Mouse (Mus musculus) CH12.LX (cell line): Measurements from ENCODE around the gene Dscaml1. TPM values are rescaled to one million over a fixed set of nuclear protein-coding genes. Genes with fewer than 3 reads are reported as not detected.

Experiments used
- DNase-seq: peaks from one replicate; pipeline ENCODE4 v3.0.0-alpha.2; 2013; ENCODE audit errors: extremely low read depth
- H3K27ac ChIP-seq: 2 replicates; pipeline ENCODE4 v1.5.1; 2012; ENCODE audit warnings: low read depth, mild to moderate bottlenecking, control low read depth, moderate library complexity; ENCODE audit not compliant: insufficient read depth
- H3K27me3 ChIP-seq: replicated peaks from 2 replicates; pipeline ENCODE3; 2012; ENCODE audit warnings: inconsistent platforms
- H3K36me3 ChIP-seq, 2 experiments: replicated peaks in 1 of 2; 2 replicates each; pipeline versions ENCODE3 to v1.6.1; 2012; ENCODE audit warnings: inconsistent platforms in 1 of 2, low read length in 1 of 2, mild to moderate bottlenecking in 1 of 2, mixed read lengths in 1 of 2, moderate library complexity in 1 of 2; ENCODE audit not compliant: control insufficient read depth in 1 of 2, insufficient read depth in 1 of 2
- H3K4me1 ChIP-seq, 2 experiments: 2 replicates each; pipeline ENCODE4 v1.6.1; 2012; ENCODE audit warnings: inconsistent platforms in 1 of 2, moderate library complexity in 1 of 2; ENCODE audit not compliant: insufficient read depth in 2 of 2, control insufficient read depth in 1 of 2
- H3K4me2 ChIP-seq: 2 replicates; pipeline ENCODE4 v1.6.1; 2012; ENCODE audit warnings: low read depth, mild to moderate bottlenecking, control low read depth; ENCODE audit not compliant: poor library complexity, insufficient read depth, severe bottlenecking
- H3K4me3 ChIP-seq, 3 experiments: fragments of 150-350 bp in 1 of 3; sonication (generic) in 1 of 3; replicated peaks in 1 of 3; 2 replicates each; pipeline versions ENCODE3 to v1.5.1; 2011 to 2012; ENCODE audit warnings: low read depth in 2 of 3, low read length in 2 of 3, mild to moderate bottlenecking in 2 of 3, moderate library complexity in 2 of 3, control low read depth in 1 of 3, improper control_type of control experiment in 1 of 3, inconsistent platforms in 1 of 3, mixed read lengths in 1 of 3; ENCODE audit not compliant: poor library complexity in 1 of 3
- H3K79me2 ChIP-seq: replicated peaks from 2 replicates; pipeline ENCODE4 v1.6.1; 2012; ENCODE audit warnings: mild to moderate bottlenecking, moderate library complexity; ENCODE audit not compliant: control insufficient read depth, poor library complexity, insufficient read depth, severe bottlenecking; ENCODE audit errors: extremely low read depth
- H3K9ac ChIP-seq: 2 replicates; pipeline ENCODE4 v1.6.1; 2012; ENCODE audit warnings: low read depth, mild to moderate bottlenecking, control low read depth, moderate library complexity; ENCODE audit not compliant: insufficient read depth
- H3K9me3 ChIP-seq: replicated peaks from 2 replicates; pipeline ENCODE3; 2012; ENCODE audit warnings: low read length, inconsistent platforms, mixed read lengths
- BHLHE40 ChIP-seq: IDR thresholded peaks from 2 replicates; pipeline ENCODE4 v1.6.1; 2011; ENCODE audit warnings: mild to moderate bottlenecking, low read depth, low read length, improper control_type of control experiment
- CHD1 ChIP-seq: IDR thresholded peaks from 2 replicates; pipeline ENCODE4 v1.6.1; 2012; ENCODE audit warnings: low read depth, low read length, improper control_type of control experiment, inconsistent platforms
- EP300 ChIP-seq: IDR thresholded peaks from 2 replicates; pipeline ENCODE4 v1.6.1; 2011; ENCODE audit warnings: low read length, improper control_type of control experiment
- ETS1 ChIP-seq: conservative IDR thresholded peaks from 2 replicates; pipeline ENCODE4 v1.6.1; 2012; ENCODE audit warnings: low read depth, mild to moderate bottlenecking, inconsistent platforms, low read length, improper control_type of control experiment, moderate library complexity
- GABPA ChIP-seq: IDR thresholded peaks from 2 replicates; pipeline ENCODE4 v1.6.1; 2012; ENCODE audit warnings: low read depth, low read length, improper control_type of control experiment, inconsistent platforms; ENCODE audit not compliant: insufficient replicate concordance
- HCFC1 ChIP-seq: IDR thresholded peaks from 2 replicates; pipeline ENCODE4 v1.6.1; 2012; ENCODE audit warnings: low read depth, mild to moderate bottlenecking, inconsistent platforms, low read length, improper control_type of control experiment
- JUN ChIP-seq: IDR thresholded peaks from 2 replicates; pipeline ENCODE4 v1.6.1; 2011; ENCODE audit warnings: low read depth, mild to moderate bottlenecking, low read length, improper control_type of control experiment, moderate library complexity; ENCODE audit not compliant: insufficient read depth
- MAFK ChIP-seq: IDR thresholded peaks from 2 replicates; pipeline ENCODE4 v1.6.1; 2011; ENCODE audit warnings: low read length, improper control_type of control experiment; ENCODE audit not compliant: insufficient replicate concordance
- MAX ChIP-seq: IDR thresholded peaks from 2 replicates; pipeline ENCODE4 v1.6.1; 2011; ENCODE audit warnings: low read length, improper control_type of control experiment
- MXI1 ChIP-seq: IDR thresholded peaks from 2 replicates; pipeline ENCODE4 v1.6.1; 2011; ENCODE audit warnings: mild to moderate bottlenecking, low read depth, low read length, improper control_type of control experiment
- NELFE ChIP-seq: IDR thresholded peaks from 2 replicates; pipeline ENCODE4 v1.6.1; 2011; ENCODE audit warnings: low read depth, low read length, improper control_type of control experiment
- POLR2A ChIP-seq: IDR thresholded peaks from 2 replicates; pipeline ENCODE4 v1.6.1; 2011; ENCODE audit warnings: low read depth, mild to moderate bottlenecking, improper control_type of control experiment, low read length
- POLR2AphosphoS2 ChIP-seq: IDR thresholded peaks from 2 replicates; pipeline ENCODE4 v1.6.1; 2011; ENCODE audit warnings: low read depth, low read length, improper control_type of control experiment
- RAD21 ChIP-seq: IDR thresholded peaks from 2 replicates; pipeline ENCODE4 v1.6.1; 2011; ENCODE audit warnings: low read depth, mild to moderate bottlenecking, low read length, improper control_type of control experiment, moderate library complexity
- RCOR1 ChIP-seq: conservative IDR thresholded peaks from 2 replicates; pipeline ENCODE4 v1.6.1; 2012; ENCODE audit warnings: low read depth, mild to moderate bottlenecking, inconsistent platforms, low read length, improper control_type of control experiment
- TCF12 ChIP-seq: IDR thresholded peaks from 2 replicates; pipeline ENCODE4 v1.6.1; 2014; ENCODE audit warnings: low read depth, mild to moderate bottlenecking, inconsistent platforms, low read length, improper control_type of control experiment
- UBTF ChIP-seq: IDR thresholded peaks from 2 replicates; pipeline ENCODE4 v1.6.1; 2012; ENCODE audit warnings: low read depth, mild to moderate bottlenecking, inconsistent platforms, low read length, improper control_type of control experiment, moderate library complexity
- ZC3H11A ChIP-seq: IDR thresholded peaks from 2 replicates; pipeline ENCODE4 v1.6.1; 2012; ENCODE audit warnings: low read depth, mild to moderate bottlenecking, inconsistent platforms, low read length, improper control_type of control experiment
- ZKSCAN1 ChIP-seq: IDR thresholded peaks from 2 replicates; pipeline ENCODE4 v1.6.1; 2012; ENCODE audit warnings: low read depth, inconsistent platforms, low read length, improper control_type of control experiment, borderline replicate concordance
- ZMIZ1 ChIP-seq: IDR thresholded peaks from 2 replicates; pipeline ENCODE4 v1.6.1; 2012; ENCODE audit warnings: low read depth, mild to moderate bottlenecking, inconsistent platforms, low read length, improper control_type of control experiment
- dilution Hi-C: fragments of 300-500 bp; cut with MboI; formaldehyde crosslinking; loops from 2 replicates; pipeline ENCODE4 v1.14.3; 2020; ENCODE audit warnings: low sequenced_read_pairs; ENCODE audit not compliant: extremely low pct_unique_long_range_greater_than_20kb, extremely low pct_ligation_motif_present
- in situ Hi-C: fragments of 300-500 bp; cut with MboI; formaldehyde crosslinking; loops from 3 replicates; pipeline ENCODE4 v1.14.3; 2019; ENCODE audit warnings: low sequenced_read_pairs, low pct_ligation_motif_present, low pct_unique_long_range_greater_than_20kb, mixed read lengths
- polyA plus RNA-seq: library from polyadenylated mRNA; unstranded; fragments of >175 nt; gene quantifications from 2 replicates; pipeline ENCODE4 v1.2.1, GENCODE M21; 2012; ENCODE audit warnings: low read depth; ENCODE audit not compliant: insufficient read length
- total RNA-seq, 2 experiments: library from RNA; depleted of rRNA; stranded (reverse); fragments of 300-350 nt in 1 of 2; fragments of >200 nt in 1 of 2; gene quantifications; 2 replicates each; pipeline ENCODE4 v1.2.3; 2012 to 2014

The Dscaml1 gene
- total and polyA plus RNA-seq, 3 experiments: not detected

GRCm38 (mm10) chr9:45380411-45381251 lies 45.8 kb upstream of the Dscaml1 start:
- TF ChIP-seq HCFC1 (no peak), ZC3H11A (no peak), ETS1 (no peak), MAFK (no peak), CHD1 (no peak), GABPA (no peak), ZKSCAN1 (no peak), NELFE (no peak), EP300 (no peak)
- Histone ChIP-seq H3K9ac (no peak overlapping the region), H3K27me3 (peaks cover 73% of the 10 kb centered on the region), H3K4me3 (no peak overlapping the region), H3K4me2 (no peak overlapping the region), H3K79me2 (no peaks in the 10 kb centered on the region), H3K9me3 (no peaks in the 10 kb centered on the region), H3K4me1 (no peaks in the 10 kb centered on the region), H3K27ac (no peak overlapping the region), H3K36me3 (no peaks in the 10 kb centered on the region)
- in situ Hi-C loops (loop anchor here (25.0 kb wide), 1 partner anchor 368 kb away; the partner anchor contains the start of gene Cd3e), dilution Hi-C loops (no loop called here)
- DNase-seq: no peak

GRCm38 (mm10) chr9:45382336-45382735 lies 44.1 kb upstream of the Dscaml1 start:
- dilution Hi-C loops (no loop called here), in situ Hi-C loops (loop anchor here (25.0 kb wide), 1 partner anchor 370 kb away; the partner anchor contains the start of gene Cd3e)
- Histone ChIP-seq H3K27ac (no peak overlapping the region), H3K36me3 (no peaks in the 10 kb centered on the region), H3K4me2 (no peak overlapping the region), H3K4me1 (no peaks in the 10 kb centered on the region), H3K4me3 (no peak overlapping the region), H3K9ac (no peak overlapping the region), H3K79me2 (no peaks in the 10 kb centered on the region), H3K9me3 (no peaks in the 10 kb centered on the region), H3K27me3 (peaks cover 57% of the 10 kb centered on the region)
- DNase-seq: no peak
- no peak for TF ChIP-seq RAD21
- TF ChIP-seq MAX: no peak

GRCm38 (mm10) chr9:45382834-45383233 lies 43.6 kb upstream of the Dscaml1 start:
- Histone ChIP-seq H3K36me3 (no peaks in the 10 kb centered on the region), H3K4me3 (no peak overlapping the region), H3K4me1 (no peaks in the 10 kb centered on the region), H3K27ac (no peak overlapping the region), H3K4me2 (no peak overlapping the region), H3K79me2 (no peaks in the 10 kb centered on the region), H3K27me3 (peaks cover 52% of the 10 kb centered on the region), H3K9me3 (no peaks in the 10 kb centered on the region), H3K9ac (no peak overlapping the region)
- TF ChIP-seq JUN: no peak
- TF ChIP-seq MXI1: no peak
- TF ChIP-seq HCFC1: no peak
- no peak for TF ChIP-seq MAX
- no peak for TF ChIP-seq POLR2A
- TF ChIP-seq ZKSCAN1: no peak
- TF ChIP-seq TCF12: no peak
- no peak for TF ChIP-seq ZMIZ1
- no peak for TF ChIP-seq POLR2AphosphoS2
- no peak for TF ChIP-seq RCOR1
- no peak for TF ChIP-seq RAD21
- no peak for TF ChIP-seq UBTF
- TF ChIP-seq BHLHE40: no peak
- no peak for DNase-seq
- dilution Hi-C loops: no loop called here
- in situ Hi-C loops: loop anchor here (25.0 kb wide), 1 partner anchor 371 kb away; the partner anchor contains the start of gene Cd3e
